Mouse (Mus musculus): ENCODE data around the gene Cog8. TPM values are rescaled to one million over a fixed set of nuclear protein-coding genes. Genes with fewer than 3 reads are reported as not detected.
"Not testable (repeated sequence)": the region's sequence is repeated elsewhere in the genome, so short reads cannot be mapped to it uniquely, and the experiment has no call there.

Cog8 gene
- polyA plus RNA-seq, 1 experiment from 2014 or later, result 39.9 TPM

GRCm38 (mm10) chr8:106997416-106997815 lies 59.1 kb downstream of the Cog8 start:
- peaks cover 23% of the 10 kb centered on the region; the same call in 1 of the 2 replicates for H3K36me3 ChIP-seq
- H3K4me1 ChIP-seq, result peaks cover 13% of the 10 kb centered on the region
- no peak overlapping the region for H3K9ac ChIP-seq
- 60% methylated on average over 4 of the region's 4 CpGs for WGBS
- H3K4me3 ChIP-seq, result no peak overlapping the region
- no peaks in the 10 kb centered on the region for H3K9me3 ChIP-seq
- ATAC-seq (ENCODE audit: insufficient number of reproducible peaks, insufficient read depth, low FRiP score, low TSS enrichment, low read depth), result no peak
- no peak overlapping the region for H3K4me2 ChIP-seq
- H3K27ac ChIP-seq, result no peak overlapping the region
- no peaks in the 10 kb centered on the region for H3K27me3 ChIP-seq

GRCm38 (mm10) chr8:106996339-106996738 lies 60.1 kb downstream of the Cog8 start:
- H3K27me3 ChIP-seq; H3K4me2 ChIP-seq; H3K4me3 ChIP-seq; H3K9ac ChIP-seq; H3K9me3 ChIP-seq; ATAC-seq (ENCODE audit: insufficient number of reproducible peaks, insufficient read depth, low FRiP score, low TSS enrichment, low read depth); H3K27ac ChIP-seq: not testable (repeated sequence)
- peaks cover 32% of the 10 kb centered on the region for H3K36me3 ChIP-seq
- H3K4me1 ChIP-seq, result peaks cover 13% of the 10 kb centered on the region
- 88% methylated on average over 4 of the region's 4 CpGs for WGBS

Small RNA genes lying within 50 kb of the gene (microRNA-seq; reads per million reads assigned to microRNA genes)
- gene Mir7075, result 0.92 reads per million

Other genes starting within 250 kb of the Cog8 start
- gene Has3, start 186.4 kb downstream of the Cog8 start, polyA plus RNA-seq (2015; fragmentation: Nextera tagmentation; extraction: Ambion mirVana), result 0.66 and 0.76 TPM in 2 replicates
- 74.4 and 76.9 TPM in 2 replicates for gene Utp4, start 163.1 kb downstream of the Cog8 start, polyA plus RNA-seq (2015; fragmentation: Nextera tagmentation; extraction: Ambion mirVana)
- 17.6 and 20.1 TPM in 2 replicates for gene Sntb2, start 120.9 kb downstream of the Cog8 start, polyA plus RNA-seq (2015; fragmentation: Nextera tagmentation; extraction: Ambion mirVana)
- 81.6 and 81.7 TPM in 2 replicates for gene Vps4a, start 25.5 kb downstream of the Cog8 start, polyA plus RNA-seq (2015; fragmentation: Nextera tagmentation; extraction: Ambion mirVana)
- 51.1 and 55.7 TPM in 2 replicates for gene Pdf, start 8.1 kb downstream of the Cog8 start, polyA plus RNA-seq (2015; fragmentation: Nextera tagmentation; extraction: Ambion mirVana)
- 87.2 and 109 TPM in 2 replicates for gene Nip7, start 188 bp upstream of the Cog8 start, polyA plus RNA-seq (2015; fragmentation: Nextera tagmentation; extraction: Ambion mirVana)
- not detected in 2 replicates for gene Tmed6, start 9.0 kb upstream of the Cog8 start, polyA plus RNA-seq (2015; fragmentation: Nextera tagmentation; extraction: Ambion mirVana)
- gene Terf2, start 39.9 kb upstream of the Cog8 start, polyA plus RNA-seq (2015; fragmentation: Nextera tagmentation; extraction: Ambion mirVana), result 24.7 and 24.8 TPM in 2 replicates
- 78.5 and 83.4 TPM in 2 replicates for gene Cyb5b, start 94.0 kb upstream of the Cog8 start, polyA plus RNA-seq (2015; fragmentation: Nextera tagmentation; extraction: Ambion mirVana)
- gene Nfat5, start 236.8 kb upstream of the Cog8 start, polyA plus RNA-seq (2015; fragmentation: Nextera tagmentation; extraction: Ambion mirVana), result 23.5 and 28.8 TPM in 2 replicates